In the genomic region with DNA sequence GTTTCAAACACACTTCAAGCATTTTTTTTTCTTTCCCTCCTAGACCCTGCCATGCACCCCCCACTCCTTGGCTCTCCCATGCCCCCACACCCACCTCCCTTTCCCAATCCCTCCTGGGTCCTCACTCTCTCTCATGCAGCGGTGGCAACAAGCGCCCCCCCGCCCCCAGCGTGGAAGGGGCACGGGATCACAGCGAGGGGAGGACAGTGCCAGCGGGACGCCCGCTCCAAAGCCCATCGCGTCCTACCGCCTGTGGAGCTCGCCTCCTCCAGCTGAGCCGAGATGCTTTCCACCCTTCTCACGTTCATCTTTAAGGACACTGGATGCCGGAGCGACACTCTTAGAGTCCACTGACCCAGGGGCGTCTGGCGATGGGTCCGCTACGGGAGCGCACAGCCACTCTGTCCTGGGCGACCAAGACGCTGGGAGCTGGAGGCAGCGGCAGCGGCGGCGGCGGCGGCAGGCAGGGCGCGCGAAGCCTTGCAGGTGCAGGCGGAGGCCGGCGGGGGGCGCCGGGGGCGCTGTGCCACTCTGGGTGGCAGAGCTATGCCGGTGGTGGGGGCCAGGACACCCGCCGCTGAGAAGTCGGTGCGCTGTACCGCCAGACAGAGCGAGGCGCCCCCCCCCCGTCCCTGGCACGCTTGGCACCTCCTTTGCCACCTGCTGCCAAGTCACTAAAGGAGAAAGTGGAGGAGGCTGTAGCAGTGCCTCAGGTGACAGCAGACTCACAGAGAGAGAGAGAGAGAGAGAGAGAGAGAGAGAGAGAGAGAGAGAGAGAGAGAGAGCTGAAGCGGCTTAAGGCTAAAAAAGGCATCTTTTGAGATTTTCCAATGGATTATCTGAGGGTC, we compare ENCODE assay signal across 8 mouse cellular contexts. TPM values are rescaled to one million over a fixed set of nuclear protein-coding genes. Genes with fewer than 3 reads are reported as not detected.
DNase-seq lines count a peak whose midpoint lies in the region; ATAC-seq and TF ChIP-seq lines count a peak whose summit lies in the region.

A gene (minus strand): TSS at position 514 of the 848 bp plus-strand sequence.

- H3K4me2 ChIP-seq in liver, embryonic 11.5 days, result peak within 1 kb of the TSS; percentile 55
- peak within 1 kb of the TSS; percentile 69 for H3K4me2 ChIP-seq in heart, postnatal 0 days (ENCODE audit: low read depth, low read length)
- peak within 1 kb of the TSS; percentile 82 for H3K4me2 ChIP-seq in lung, embryonic 14.5 days

- H3K9ac ChIP-seq in liver, embryonic 11.5 days (ENCODE audit: low read depth, low read length), result no peak within 1 kb of the TSS
- no peak within 1 kb of the TSS for H3K9ac ChIP-seq in heart, postnatal 0 days (replicated peaks; ENCODE audit: low read depth, low read length)
- peak within 1 kb of the TSS; percentile 9; the same call in 1 of the 2 replicates for H3K9ac ChIP-seq in lung, embryonic 14.5 days

- H3K27me3 ChIP-seq in liver, embryonic 11.5 days (replicated peaks; ENCODE audit: control insufficient read depth, insufficient read depth, low read length), result peaks cover 23% of the 10 kb centered on the region
- H3K27me3 ChIP-seq in heart, postnatal 0 days (ENCODE audit: control insufficient read depth, insufficient read depth, low read length), result peaks cover 13% of the 10 kb centered on the region
- H3K27me3 ChIP-seq in lung, embryonic 14.5 days (ENCODE audit: insufficient read depth, low read length), result peaks cover 40% of the 10 kb centered on the region

- no peak for TF ChIP-seq CTCF in heart, postnatal 0 days (IDR thresholded peaks at IDR 0.05; ENCODE audit: low read depth)
- TF ChIP-seq CTCF in lung, embryonic 14.5 days (IDR thresholded peaks at IDR 0.05; ENCODE audit: low read depth), result no peak; the same call in 1 of the 2 replicates

- ATAC-seq in liver, embryonic 11.5 days (replicated peaks; ENCODE audit: low FRiP score), result no peak
- peak; percentile 41 for ATAC-seq in heart, postnatal 0 days (ENCODE audit: insufficient read depth, low read depth)
- ATAC-seq in lung, embryonic 14.5 days (ENCODE audit: insufficient read depth), result peak; percentile 64
- ATAC-seq in megakaryocyte, adult 5-6 weeks (ENCODE audit: poor library complexity, severe bottlenecking), result no peak

- no peaks in the 10 kb centered on the region for H3K36me3 ChIP-seq in liver, embryonic 11.5 days (ENCODE audit: control insufficient read depth, insufficient read depth, low read length)
- H3K36me3 ChIP-seq in heart, postnatal 0 days (replicated peaks; ENCODE audit: control insufficient read depth, insufficient read depth, low read length), result no peaks in the 10 kb centered on the region
- no peaks in the 10 kb centered on the region for H3K36me3 ChIP-seq in lung, embryonic 14.5 days (ENCODE audit: insufficient read depth)

- 3% methylated on average over 49 of the region's 50 CpGs for WGBS in liver, embryonic 11.5 days
- WGBS in heart, postnatal 0 days, result 2% methylated on average over 49 of the region's 50 CpGs
- WGBS in lung, embryonic 14.5 days, result 2% methylated on average over 33 of the region's 50 CpGs

- H3K9me3 ChIP-seq in liver, embryonic 11.5 days (ENCODE audit: control insufficient read depth, low read length), result no peaks in the 10 kb centered on the region
- no peaks in the 10 kb centered on the region for H3K9me3 ChIP-seq in heart, postnatal 0 days (replicated peaks; ENCODE audit: control insufficient read depth, low read length)
- no peaks in the 10 kb centered on the region for H3K9me3 ChIP-seq in lung, embryonic 14.5 days (ENCODE audit: low read depth, low read length)

- no peak for TF ChIP-seq EP300 in heart, postnatal 0 days (IDR thresholded peaks at IDR 0.05; ENCODE audit: low read depth)

- peak within 1 kb of the TSS; percentile 32 for H3K4me3 ChIP-seq in liver, embryonic 11.5 days (ENCODE audit: low read depth, low read length)
- H3K4me3 ChIP-seq in heart, postnatal 0 days (ENCODE audit: low read depth, low read length), result peak within 1 kb of the TSS; percentile 45
- H3K4me3 ChIP-seq in lung, embryonic 14.5 days (ENCODE audit: low read depth, low read length), result peak within 1 kb of the TSS; percentile 40

- no peaks in the 10 kb centered on the region for H3K4me1 ChIP-seq in liver, embryonic 11.5 days (replicated peaks; ENCODE audit: control insufficient read depth, insufficient read depth, low read length)
- 0 out of 2 replicates have a peak, but pooled peaks cover 3% of the 10 kb centered on the region for H3K4me1 ChIP-seq in heart, postnatal 0 days (ENCODE audit: control insufficient read depth, insufficient read depth)
- H3K4me1 ChIP-seq in lung, embryonic 14.5 days (ENCODE audit: insufficient read depth), result peaks cover 4% of the 10 kb centered on the region; the same call in 1 of the 2 replicates

- DNase-seq in liver, embryonic 11.5 days (ENCODE audit: low spot score), result peak; percentile 31
- no peak for DNase-seq in liver
- peak; percentile 14 for DNase-seq in embryo, embryonic 11.5 days (ENCODE audit: low read depth, low spot score)
- DNase-seq in heart, postnatal 0 days (ENCODE audit: low spot score), result no peak
- DNase-seq in kidney, postnatal 4 days, result peak; percentile 50 to 64
- DNase-seq in lung, embryonic 14.5 days, result peak; percentile 42
- DNase-seq in retina, embryonic 14.5 days (ENCODE audit: low spot score), result peak; percentile 73

- H3K27ac ChIP-seq in liver, embryonic 11.5 days (ENCODE audit: low read depth, low read length), result no peak within 1 kb of the TSS
- H3K27ac ChIP-seq in heart, postnatal 0 days (ENCODE audit: low read depth), result no peak within 1 kb of the TSS
- no peak within 1 kb of the TSS for H3K27ac ChIP-seq in lung, embryonic 14.5 days (ENCODE audit: low read depth)

RNA-seq across cellular contexts. Expression of the gene that starts here (rescaled TPM):
- 0.38 and 0.57 TPM in 2 replicates for polyA plus RNA-seq in liver, embryonic 11.5 days (2014; fragmentation: Nextera tagmentation; extraction: Ambion mirVana)
- not detected in 2 replicates for total RNA-seq in heart, postnatal 0 days (2014; rRNA removed; ENCODE audit: low replicate concordance)
- 0.11 and 0.16 TPM in 2 replicates for polyA plus RNA-seq in heart, postnatal 0 days (2015; fragmentation: Nextera tagmentation; extraction: Ambion mirVana)
- polyA plus RNA-seq in lung, embryonic 14.5 days (2014; fragmentation: Nextera tagmentation; extraction: Ambion mirVana), result 0.68 and 1.1 TPM in 2 replicates
- total RNA-seq in megakaryocyte, adult 5-6 weeks (2015), result not detected in 2 replicates
- total RNA-seq in megakaryocyte, adult 5-6 weeks (2017), result not detected in 2 replicates

Comparison
In these comparisons a context has a peak if more than half of its experiments do, and no peak if none do; other contexts are left out.
1. Peak in DNase-seq, H3K4me3 ChIP-seq and H3K4me2 ChIP-seq in liver, embryonic 11.5 days; RNA of the gene not detected or under 1 TPM.
2. Peak in ATAC-seq, H3K4me3 ChIP-seq and H3K4me2 ChIP-seq in heart, postnatal 0 days; RNA of the gene not detected or under 1 TPM.
3. DNase-seq: peak in embryo, embryonic 11.5 days (single experiment), kidney, postnatal 4 days (2 of 2), lung, embryonic 14.5 days (single experiment) and retina, embryonic 14.5 days (single experiment); none in liver (single experiment) and heart, postnatal 0 days (single experiment).
4. Peak in every context shown above with its lines, with median percentiles within 50 percentile points of each other: H3K4me2 ChIP-seq and H3K4me3 ChIP-seq.